Mouse (Mus musculus): ENCODE data around the gene Baiap3.

Gene Baiap3

DNA sequence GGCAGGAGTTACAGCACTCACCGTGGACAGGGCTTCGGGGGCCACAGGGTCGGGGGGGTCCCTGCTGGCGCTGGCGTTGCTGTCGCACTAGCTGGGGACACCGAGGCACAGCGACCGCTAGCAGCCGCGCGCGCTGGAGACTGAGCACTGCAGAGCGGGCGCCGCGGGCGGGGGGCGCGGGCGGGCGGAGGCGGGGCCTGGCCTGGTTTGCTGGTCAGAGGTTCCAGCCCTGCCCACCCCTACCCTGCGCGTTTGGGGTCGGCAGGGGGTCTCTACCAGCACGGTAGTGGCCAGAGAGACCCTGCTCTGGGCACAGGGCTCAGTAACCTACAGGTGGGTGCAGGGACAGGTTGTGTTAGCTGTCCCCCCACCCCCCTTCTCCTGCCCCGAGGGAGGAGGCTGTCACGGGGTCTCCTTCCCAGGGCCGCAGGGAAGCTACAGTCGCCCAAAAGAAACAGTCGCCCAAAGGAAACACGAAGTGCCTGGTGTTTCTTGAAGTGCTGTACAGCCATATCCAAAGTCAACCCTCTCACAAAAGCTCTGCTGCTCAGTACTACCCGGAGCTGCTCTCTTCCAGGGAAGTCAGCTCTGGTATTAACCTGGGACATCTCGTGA, at the start of gene Baiap3:
Gene Baiap3, minus strand, starts transcription at position 225 of the 615 bp plus-strand sequence.
- in situ Hi-C loops (cut with MseI, MboI): no loop called here

DNA sequence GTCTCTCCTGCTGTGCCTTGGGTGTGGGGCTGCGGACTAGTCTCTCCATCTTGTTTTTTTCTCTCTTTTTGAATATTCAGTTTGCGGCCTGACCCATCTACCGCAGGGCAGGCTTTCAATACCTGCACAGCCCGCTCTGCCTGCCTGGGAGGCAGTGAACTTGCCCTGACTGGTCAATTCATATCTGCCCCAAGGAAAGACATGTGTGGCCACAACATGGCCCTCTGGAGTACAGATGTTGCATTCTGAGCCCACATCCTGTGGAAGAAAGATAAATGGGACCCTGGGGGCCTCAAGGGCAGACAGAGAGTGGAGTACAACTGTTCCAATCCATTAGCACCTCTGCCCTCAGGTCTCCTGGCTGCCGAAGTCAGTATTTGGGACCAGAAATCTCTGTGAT, 41.9 kb upstream of the Baiap3 start, which contains the start of gene Prss34:
Gene Prss34, plus strand, starts transcription at position 301 of the 400 bp plus-strand sequence.
- in situ Hi-C loops (cut with MseI, MboI): no loop called here

DNA sequence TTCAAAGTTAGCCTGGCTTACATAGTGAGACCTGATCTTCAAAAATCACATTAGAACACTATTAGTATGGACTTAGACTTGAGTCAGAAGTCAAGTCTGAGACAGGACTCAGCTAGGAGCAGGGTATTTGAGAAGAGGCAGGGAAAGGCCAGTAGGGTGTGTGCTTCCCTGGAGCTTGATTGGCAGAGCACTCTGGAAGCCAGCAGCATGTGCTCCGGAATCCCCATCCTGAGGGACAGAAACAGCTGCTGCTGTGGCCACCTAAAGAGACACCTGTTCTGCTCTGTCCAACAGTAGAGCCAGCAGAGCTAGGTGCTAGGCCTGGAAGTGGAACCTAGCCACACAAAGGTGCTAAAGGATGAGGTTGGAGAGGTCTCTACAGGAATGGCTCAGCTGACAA, 37.9 kb upstream of the Baiap3 start:
- in situ Hi-C loops (cut with MseI, MboI): no loop called here

DNA sequence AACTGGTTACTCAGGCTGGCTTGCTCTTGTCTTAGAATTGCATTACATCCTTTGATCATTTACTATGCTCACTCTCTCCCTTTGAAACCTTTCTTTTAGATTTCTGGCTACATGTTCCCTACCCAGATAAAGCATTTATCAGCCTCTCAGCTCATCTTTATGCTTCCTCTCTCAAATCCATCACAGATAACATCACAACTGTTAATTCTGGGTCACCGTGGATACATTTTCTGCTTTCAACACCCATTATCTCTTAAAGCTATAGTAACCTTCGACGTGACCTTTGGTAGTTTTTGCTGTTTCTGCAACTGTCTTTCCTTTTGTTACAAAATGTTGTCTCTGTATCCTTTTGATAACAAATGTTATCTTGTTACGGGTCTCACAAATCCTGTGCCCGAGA, 37.3 kb upstream of the Baiap3 start:
- in situ Hi-C loops (cut with MseI, MboI): no loop called here

DNA sequence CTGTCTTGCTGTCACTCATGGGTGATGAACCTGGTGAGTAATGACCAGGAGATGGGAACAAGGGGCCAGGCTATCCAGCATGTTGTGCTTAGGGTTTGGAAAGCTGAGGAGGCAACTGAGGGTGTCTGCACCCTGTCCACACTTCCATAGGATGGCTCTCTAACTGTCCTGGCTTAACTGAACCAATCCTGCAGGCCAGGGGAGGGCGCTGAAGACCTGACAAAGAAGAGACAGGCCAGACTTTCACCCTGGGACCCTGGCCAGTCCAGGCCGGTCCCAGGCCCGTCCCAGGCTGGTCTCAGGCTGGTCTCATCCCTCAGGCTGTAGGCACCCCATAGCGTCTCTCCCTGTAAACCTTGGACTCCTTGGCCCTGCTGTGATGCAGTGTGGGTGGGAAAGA, 34.2 kb upstream of the Baiap3 start:
- in situ Hi-C loops (cut with MseI, MboI): no loop called here

DNA sequence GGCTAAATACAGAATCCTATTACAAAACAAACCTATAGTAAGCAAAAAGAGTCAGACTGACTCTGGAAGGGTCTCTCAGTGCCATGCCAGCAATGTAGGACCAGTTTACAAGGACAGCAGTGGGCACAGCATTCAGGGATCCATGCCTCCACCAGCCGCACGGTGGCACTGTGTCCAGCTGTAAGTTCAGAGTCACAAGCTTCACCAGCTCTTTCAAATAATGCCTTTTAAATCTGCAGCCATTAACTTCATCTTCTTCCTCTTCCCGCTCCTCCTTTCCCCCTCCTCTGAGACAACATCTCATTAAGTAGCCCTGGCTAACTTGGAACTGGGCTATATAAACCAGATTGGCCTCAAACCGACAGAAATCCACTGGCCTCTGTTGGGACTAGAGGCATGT, 32.7 kb upstream of the Baiap3 start:
- in situ Hi-C loops (cut with MseI, MboI): no loop called here

DNA sequence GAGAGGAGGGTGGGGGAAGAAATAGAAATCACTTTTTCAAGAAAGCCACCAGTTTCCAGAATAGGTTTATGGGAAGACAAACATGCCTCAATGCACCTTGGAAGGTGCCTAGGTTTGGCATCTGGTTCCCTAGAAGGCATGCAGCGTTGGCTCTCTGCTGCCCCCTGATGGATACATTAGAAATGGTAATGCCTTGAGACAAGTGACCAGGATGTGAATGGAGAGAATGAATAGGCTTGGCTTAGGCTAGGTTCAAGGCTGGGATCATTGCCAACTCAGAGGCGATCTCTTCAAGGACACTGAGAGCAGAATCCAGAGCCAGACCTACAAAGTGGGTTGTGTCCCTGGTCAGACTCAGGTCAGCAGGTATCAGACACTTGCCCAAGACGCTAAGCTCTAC, 28.9 kb upstream of the Baiap3 start:
- in situ Hi-C loops (cut with MseI, MboI): no loop called here

DNA sequence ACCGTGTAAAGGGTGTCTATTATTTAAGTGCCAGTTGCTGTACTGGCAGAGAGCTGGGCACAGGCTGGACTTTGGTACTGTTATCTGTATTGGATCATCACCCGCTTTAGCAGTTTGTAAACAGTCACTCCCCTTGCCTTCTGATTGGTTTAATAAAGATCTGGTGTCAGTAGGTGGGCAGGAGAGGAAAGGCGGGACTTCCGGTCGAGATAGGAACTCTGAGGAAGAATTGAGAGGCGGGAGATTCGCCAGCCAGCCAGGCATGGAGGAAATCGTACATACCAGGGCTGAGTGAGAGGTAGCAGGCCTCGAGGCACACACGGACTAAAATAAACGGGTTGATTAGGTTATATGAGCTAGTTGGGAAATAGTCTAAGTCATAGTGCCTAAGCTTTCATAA, 26.0 kb upstream of the Baiap3 start:
- in situ Hi-C loops (cut with MseI, MboI): no loop called here

DNA sequence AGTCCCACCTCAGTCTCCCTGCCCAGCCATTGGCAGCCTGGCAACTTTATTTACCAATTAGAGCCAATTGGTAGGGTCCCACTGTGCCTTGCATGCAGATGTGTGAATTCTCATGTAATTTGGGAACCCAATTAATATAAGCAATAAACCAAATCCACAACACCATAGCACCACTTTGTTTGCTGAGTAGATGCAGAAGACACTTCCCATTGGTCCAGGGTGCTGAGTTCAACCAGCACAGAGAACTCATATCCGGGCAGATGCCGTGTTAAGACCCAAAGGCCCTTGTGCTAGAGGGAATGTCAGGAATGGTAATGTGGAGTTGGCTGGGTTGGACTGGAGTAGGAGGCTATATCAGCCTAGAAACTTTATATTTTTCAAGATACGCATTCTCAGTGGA, 19.7 kb upstream of the Baiap3 start:
- in situ Hi-C loops (cut with MseI, MboI): no loop called here

DNA sequence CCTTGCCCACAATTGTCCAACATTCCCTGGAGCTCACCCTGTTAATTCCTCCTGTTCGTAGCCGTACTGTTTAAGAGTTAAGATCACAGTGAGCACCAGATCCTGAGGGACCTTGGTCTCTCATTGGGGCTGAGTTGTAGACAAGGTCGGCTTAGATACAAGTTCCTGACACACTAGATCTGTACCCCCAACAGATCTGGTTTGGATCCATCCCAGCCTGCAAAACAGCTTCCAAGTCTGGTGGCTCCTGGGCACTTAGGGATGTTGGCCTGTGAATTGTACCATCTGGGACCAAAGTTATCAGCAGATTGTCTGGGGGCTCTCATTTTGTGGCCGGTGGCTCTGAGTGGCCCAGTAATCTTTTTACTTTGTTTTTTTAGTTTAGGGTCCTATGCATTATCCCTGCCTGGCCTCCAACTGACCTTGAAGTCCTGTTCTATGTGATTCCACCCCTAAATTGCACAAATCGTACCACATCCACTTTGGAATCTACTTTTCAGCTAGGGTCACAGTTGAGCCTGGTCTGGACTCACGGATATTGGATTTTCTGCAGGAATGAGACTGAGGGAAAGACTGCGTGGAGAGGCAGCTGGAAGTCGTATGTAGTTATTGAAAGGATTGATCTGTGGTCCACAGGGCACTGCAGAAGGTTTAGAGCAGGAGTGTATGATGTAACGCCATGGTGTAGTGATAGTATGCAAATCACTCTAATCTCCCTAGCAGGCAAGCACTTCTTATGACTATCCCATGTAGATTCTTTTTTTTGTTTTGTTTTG, 18.6 kb upstream of the Baiap3 start, which contains the start of gene Ube2i:
Gene Ube2i, minus strand, starts transcription at position 52 of the 776 bp plus-strand sequence.
- in situ Hi-C loops (cut with MseI, MboI): no loop called here

DNA sequence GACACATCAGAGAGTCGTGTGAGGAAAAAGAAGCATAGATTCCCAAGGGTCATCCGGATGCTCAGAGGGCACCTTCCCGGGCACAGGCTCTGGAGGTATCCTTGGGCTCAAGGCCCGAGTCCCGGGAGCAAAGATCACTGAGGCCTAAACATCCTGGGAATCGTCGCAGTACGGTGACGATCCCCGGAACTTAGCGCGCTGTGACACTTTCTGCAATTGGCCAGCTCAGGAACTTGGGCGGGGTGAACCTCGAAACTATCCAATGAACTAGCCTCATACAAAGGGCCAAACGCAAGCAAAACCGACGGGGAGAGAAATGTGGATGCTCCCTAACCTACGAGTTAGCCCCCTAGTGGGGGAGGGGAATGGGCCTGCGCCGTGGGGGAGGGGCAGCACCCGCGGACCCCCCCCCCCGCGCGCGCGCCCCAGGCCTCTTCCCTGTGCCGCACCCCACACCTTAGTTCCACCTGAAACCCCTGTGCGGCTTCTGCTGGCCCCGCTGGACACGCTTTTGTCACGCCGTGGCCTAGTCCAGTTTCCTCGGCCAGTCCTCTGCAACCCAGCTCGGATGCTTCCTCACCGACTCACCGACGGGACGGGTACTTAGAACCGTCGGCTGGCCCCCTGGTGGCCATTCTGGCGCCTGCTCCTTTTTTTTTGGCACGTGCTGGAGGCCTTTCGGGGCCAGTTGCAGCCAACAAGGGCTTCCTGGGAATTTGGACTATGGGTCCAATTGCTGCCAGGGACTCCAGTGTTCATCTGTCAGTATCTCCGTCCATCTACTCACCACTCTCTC, 17.7 kb upstream of the Baiap3 start:
- in situ Hi-C loops (cut with MseI, MboI): no loop called here

DNA sequence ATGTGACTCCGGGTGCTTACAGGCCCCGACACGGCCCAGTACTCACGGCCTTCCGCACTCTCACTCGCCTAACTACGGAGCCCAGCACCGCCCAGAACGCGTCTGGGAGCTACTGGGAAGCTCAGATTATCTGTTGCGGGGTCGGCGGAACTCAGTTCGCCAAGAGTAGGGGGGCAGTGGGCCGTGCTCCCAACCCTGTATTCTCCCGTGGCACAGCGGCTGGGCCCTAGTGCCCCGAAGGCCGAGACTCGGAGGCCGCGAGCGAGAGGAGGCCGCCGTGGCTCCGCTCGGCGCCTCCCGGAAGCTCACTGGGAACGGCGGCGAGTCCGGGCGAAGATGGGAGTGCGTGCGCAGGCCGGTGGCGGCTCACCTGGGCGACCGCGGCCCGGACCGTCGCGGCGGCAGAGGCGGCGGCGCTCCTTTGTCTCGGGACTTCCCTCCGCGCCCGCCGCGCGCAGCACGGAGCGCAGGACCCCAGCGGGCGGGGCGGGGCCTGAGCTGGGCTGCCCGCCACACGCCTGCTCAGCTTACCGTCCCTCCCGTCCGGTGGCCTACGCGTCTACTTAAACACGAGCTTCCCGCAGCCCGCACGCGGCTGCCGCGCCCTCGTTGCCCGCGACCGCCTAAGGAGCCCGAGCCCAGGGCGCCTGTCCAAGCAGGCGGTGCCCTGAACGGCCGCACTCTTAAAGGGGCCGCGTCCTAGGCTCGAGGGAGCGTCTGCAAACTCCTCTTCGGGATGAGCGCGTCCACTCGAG, 17.0 kb upstream of the Baiap3 start:
- in situ Hi-C loops (cut with MseI, MboI): no loop called here

DNA sequence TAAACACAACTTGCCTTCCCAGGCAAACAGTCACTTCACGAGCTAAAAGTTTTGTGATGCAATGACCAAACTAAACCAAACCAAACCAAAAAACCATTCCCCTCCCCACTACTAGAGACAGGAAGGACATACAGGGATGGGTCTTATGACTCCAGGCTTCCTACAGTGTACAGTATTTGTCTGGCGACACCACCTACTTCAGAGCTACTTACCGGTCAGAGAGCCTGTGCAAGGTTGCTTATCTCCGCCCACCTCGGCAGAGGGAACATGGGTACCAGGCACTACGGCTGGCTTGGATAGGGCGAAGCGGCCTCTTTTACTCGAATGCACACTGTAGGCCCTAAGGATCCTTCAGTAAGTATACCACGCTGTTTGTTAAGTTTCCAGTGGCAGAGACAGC, 16.2 kb upstream of the Baiap3 start:
- in situ Hi-C loops (cut with MseI, MboI): no loop called here

DNA sequence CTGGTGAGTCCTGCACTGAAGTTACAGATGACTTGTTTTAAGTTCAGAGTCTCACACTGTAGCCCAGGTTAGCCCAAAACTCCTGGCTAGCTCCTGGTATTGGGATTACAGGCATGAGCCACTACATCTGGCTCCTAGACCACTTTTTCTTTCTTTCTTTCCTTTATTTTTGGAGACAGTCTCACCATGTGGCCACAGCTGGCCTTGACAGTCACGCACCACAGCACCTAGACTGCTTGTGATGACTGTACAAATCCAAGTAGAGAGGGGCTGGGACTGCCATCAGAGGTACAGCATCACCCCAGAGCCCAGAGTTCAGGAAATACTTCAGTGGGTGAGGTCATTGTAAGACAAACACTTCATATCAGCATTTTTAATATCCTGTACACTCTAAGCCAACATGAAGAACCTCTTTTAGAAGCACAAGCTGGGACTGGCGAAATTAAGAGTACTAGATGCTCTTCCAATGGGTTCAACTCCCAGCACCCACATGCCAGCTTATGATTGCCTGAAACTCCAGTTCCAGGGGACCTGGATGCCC, 14.7 kb upstream of the Baiap3 start:
- in situ Hi-C loops (cut with MseI, MboI): no loop called here

DNA sequence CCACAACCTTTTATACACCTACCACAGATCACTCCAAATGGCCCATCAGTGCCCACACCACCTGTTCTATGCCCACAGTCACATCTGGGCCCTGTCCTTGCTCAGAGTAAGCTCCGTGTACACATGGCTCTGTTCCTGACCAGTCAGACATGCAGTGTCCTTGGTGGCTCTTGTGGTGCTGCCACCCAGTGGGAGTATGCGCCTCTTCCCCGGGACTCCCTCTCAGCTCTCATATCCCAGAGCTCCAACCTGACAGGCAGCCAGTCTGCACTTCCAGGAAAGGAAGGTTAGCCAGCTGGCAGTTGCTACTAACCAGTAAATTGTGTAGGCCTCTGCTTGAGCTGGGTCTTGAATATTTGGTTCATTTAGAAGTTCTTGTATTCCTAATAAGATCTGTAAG, 8.3 kb upstream of the Baiap3 start:
- in situ Hi-C loops (cut with MseI, MboI): no loop called here

DNA sequence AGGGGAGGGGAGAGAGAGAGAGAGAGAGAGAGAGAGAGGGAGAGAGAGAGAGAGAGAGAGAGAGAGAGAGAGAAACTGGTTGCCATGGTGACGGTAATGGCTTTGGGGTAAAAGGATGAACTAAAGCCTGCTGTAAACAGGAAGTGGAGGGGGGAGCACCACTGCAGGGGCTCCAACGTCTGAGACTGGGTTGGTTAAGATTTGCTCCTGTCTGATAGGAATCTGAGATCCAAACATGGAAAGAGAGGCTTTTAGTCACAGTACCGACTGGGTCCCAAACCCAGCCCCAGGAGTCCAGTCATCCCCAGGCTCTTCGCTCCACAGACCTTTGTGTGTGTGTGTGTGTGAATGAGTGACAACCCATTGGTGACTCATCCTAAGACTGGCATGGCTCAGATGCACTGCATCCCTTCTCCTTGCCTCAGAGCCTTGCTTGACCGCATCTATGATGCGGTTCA, 1.7 kb upstream of the Baiap3 start:
- in situ Hi-C loops (cut with MseI, MboI): no loop called here

DNA sequence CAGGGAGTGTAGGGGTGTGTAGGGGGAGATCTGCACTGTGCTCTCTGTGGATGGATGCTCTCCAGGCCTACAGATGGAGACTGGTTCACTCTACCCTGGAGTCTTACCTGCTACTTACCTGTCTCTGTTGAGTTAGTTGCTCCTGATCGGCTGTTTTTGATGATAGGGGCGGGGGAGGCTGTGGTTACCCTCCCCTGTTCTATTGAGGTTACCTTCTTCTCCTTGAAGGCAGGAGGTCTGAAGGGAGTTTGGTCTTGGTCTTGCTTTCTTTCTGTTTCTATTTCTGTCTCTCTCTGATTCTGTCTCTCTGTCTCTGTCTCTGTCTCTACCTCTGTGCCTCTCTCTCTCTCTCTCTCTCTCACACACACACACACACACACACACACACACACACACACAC, 1.1 kb downstream of the Baiap3 start:
- in situ Hi-C loops (cut with MseI, MboI): no loop called here

DNA sequence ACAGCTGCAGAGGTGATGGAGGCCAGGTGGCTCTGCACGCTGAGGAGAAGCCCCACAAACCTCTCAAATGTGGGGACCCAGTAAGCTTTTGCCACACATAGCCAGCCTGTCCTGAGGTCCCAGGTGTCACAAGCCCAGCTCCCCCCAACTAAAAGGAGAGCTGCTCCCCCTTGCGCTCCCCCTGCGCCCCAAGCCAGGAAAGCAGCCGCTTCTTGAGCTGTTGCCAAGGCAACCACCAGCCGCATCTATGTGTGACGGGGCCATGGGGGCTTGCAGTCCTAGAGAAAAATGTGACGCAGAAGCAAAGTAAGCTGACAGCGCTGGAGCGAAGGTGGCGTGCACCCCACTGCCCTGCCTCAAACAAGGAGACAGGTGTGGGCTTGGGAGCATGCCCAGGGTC, 2.4 kb downstream of the Baiap3 start:
- in situ Hi-C loops (cut with MseI, MboI): no loop called here

DNA sequence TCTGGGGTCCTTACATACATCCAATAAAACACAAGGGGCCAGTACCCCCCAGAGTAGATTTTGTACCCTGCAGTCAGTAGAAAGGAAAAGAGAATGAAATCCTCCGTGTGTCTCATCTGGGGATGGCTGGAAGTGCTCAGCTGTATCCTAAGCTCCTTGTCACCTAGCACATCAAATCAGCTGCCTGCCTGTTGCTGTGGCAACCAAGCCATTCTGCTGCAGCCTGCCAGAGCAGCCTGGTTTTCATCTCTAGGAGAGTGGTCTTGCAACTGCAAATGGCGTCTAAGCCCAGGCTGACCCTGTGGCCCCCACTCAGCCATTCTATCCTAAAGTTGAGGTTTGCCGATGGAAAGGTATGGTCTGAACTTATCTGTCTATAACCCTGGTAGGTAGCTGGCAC, 3.5 kb downstream of the Baiap3 start:
- in situ Hi-C loops (cut with MseI, MboI): no loop called here

DNA sequence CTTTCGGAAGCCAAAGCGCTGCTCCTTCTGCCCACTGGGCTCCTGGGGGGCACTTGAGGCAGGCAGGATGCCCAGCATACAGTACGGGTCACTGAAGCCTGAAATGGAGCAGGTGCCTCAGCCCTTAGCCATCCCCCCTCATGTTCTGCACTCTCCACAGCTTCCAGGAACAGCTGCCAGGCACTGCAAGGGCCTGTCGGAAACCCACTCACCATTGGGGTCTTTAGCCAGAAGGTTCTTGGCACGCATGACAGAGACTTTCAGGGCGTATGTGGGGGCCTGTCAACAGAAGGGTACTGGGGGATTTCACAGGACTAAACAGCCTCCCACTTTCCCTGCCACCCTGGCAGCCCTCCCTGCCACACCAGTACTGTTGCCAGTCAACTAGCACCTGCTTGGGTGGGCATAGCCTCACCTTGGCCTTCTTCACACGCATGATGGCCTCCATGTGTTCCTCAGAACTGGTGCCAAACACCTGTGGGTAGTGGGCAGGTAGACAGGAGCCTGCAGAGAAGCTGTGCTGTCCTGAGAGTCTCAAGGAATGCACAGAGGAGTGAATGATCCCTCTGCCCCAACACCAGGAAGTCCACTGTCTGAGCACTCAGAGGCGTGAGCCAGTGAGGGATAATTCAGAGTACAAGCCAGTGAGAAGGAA, 5.9 kb downstream of the Baiap3 start:
- in situ Hi-C loops (cut with MseI, MboI): no loop called here
